Mouse (Mus musculus) activated CD4-positive, CD25-positive, alpha-beta regulatory T cell, adult 9 weeks (primary cell): ENCODE data around the gene Zfp277. TPM values are rescaled to one million over a fixed set of nuclear protein-coding genes. Genes with fewer than 3 reads are reported as not detected.

Source experiments
- polyA plus RNA-seq: library from polyadenylated mRNA; unstranded; fragments of 100-300 nt; shearing (Covaris generic); gene quantifications from one replicate; pipeline ENCODE4 v1.2.1, GENCODE M21; 2017

Zfp277 gene
- polyA plus RNA-seq: 39.3 TPM

GRCm38 (mm10) chr12:40445648-40446449 lies at the start of gene Zfp277, which contains the start of gene Dock4:
Gene Zfp277 (minus strand): TSS chr12:40445902.
Gene Dock4 (plus strand): TSS chr12:40445952.

Other genes with a start within 250 kb of the Zfp277 start
- gene Lsmem1, start 246.4 kb downstream of the Zfp277 start, polyA plus RNA-seq: not detected
- gene Ifrd1, start 197.4 kb downstream of the Zfp277 start, polyA plus RNA-seq: 79.4 TPM
- 1.2 TPM for gene Dock4, start 50 bp upstream of the Zfp277 start, polyA plus RNA-seq